Mouse (Mus musculus): Measurements from ENCODE around the gene Hoxb9.

- TF ChIP-seq POLR2A (IDR thresholded peaks at IDR 0.05; ENCODE audit: low read depth, low read length) (no peak), CTCF (conservative IDR thresholded peaks at IDR 0.05; ENCODE audit: insufficient read depth, insufficient read length, low read depth, low read length) (no peak)
These were observed 319 bp downstream of the Hoxb9 start for GRCm38 (mm10) chr11:96271541-96272011.
